Mouse (Mus musculus): Measurements from ENCODE around the gene Acvr1b.

GRCm38 (mm10) chr15:101191459-101192259 lies 17.8 kb downstream of the Acvr1b start:
- TF ChIP-seq MYOD1 (IDR thresholded peaks at IDR 0.05; ENCODE audit: control insufficient read depth in 1 of 3, insufficient read length in 2 of 3, low read depth in 2 of 3) (no peak), MAX (IDR thresholded peaks at IDR 0.05; ENCODE audit: low read depth) (no peak), REST (IDR thresholded peaks at IDR 0.05; ENCODE audit: insufficient read depth, insufficient read length) (no peak), E2F4 (IDR thresholded peaks at IDR 0.05; ENCODE audit: insufficient read depth) (no peak), POLR2A (IDR thresholded peaks at IDR 0.05; ENCODE audit: insufficient read length, low read depth) (no peak), TCF12 (IDR thresholded peaks at IDR 0.05; ENCODE audit: insufficient read depth, poor library complexity, severe bottlenecking) (no peak)

Measured in myocyte (in vitro differentiated cells).